Mouse (Mus musculus): ENCODE measurements around the gene Pigb.

GRCm38 (mm10) chr9:73050606-73051005 lies 10.4 kb upstream of the Pigb start:
- TF ChIP-seq POLR2A (IDR thresholded peaks at IDR 0.05; ENCODE audit: borderline replicate concordance, insufficient read depth, low read length), result no peak
- TF ChIP-seq CTCF (IDR thresholded peaks at IDR 0.05; ENCODE audit: borderline replicate concordance, insufficient read depth, low read depth, low read length), result no peak

Data from cerebellum, adult 2 months (tissue).